Mouse (Mus musculus) hindbrain, embryonic 16.5 days (tissue): Measurements from ENCODE around the gene Mdm4. TPM values are rescaled to one million over a fixed set of nuclear protein-coding genes. Genes with fewer than 3 reads are reported as not detected.
"Not testable (repeated sequence)": the region's sequence is repeated elsewhere in the genome, so short reads cannot be mapped to it uniquely, and the experiment has no call there.

Source experiments
- ATAC-seq: fragments of 200-750 bp; cut with Nextera tagmentation; 2 replicates; pipeline ENCODE4 v1.8.0; 2017; ENCODE audit warnings: moderate TSS enrichment, moderate library complexity
- H3K27ac ChIP-seq: fragments of 300-500 bp; sonication (generic); 2 replicates; pipeline ENCODE4 v1.5.1; 2014; ENCODE audit warnings: low read depth, mild to moderate bottlenecking, control low read depth, low read length, moderate library complexity
- H3K27me3 ChIP-seq: fragments of 300-500 bp; sonication (generic); replicated peaks from 2 replicates; pipeline ENCODE4 v1.6.1; 2014; ENCODE audit warnings: low read length; ENCODE audit not compliant: control insufficient read depth, insufficient read depth
- H3K36me3 ChIP-seq: fragments of 300-500 bp; sonication (generic); 2 replicates; pipeline ENCODE4 v1.6.1; 2014; ENCODE audit warnings: mild to moderate bottlenecking, low read length, moderate library complexity, mixed read lengths; ENCODE audit not compliant: control insufficient read depth, insufficient read depth
- H3K4me1 ChIP-seq: fragments of 300-500 bp; sonication (generic); 2 replicates; pipeline ENCODE4 v1.6.1; 2014; ENCODE audit warnings: low read depth, low read length; ENCODE audit not compliant: control insufficient read depth, insufficient read depth
- H3K4me2 ChIP-seq: fragments of 300-500 bp; sonication (generic); 2 replicates; pipeline ENCODE4 v1.6.1; 2014; ENCODE audit warnings: mild to moderate bottlenecking, low read length, control low read depth, moderate library complexity
- H3K4me3 ChIP-seq: fragments of 300-500 bp; sonication (generic); 2 replicates; pipeline ENCODE4 v1.5.1; 2014; ENCODE audit warnings: mild to moderate bottlenecking, low read length, control low read depth, moderate library complexity
- H3K9ac ChIP-seq: fragments of 300-500 bp; sonication (generic); 2 replicates; pipeline ENCODE4 v1.6.1; 2014; ENCODE audit warnings: low read depth, mild to moderate bottlenecking, control low read depth, low read length, moderate library complexity
- H3K9me3 ChIP-seq: fragments of 300-500 bp; sonication (generic); 2 replicates; pipeline ENCODE4 v1.6.1; 2014; ENCODE audit warnings: mild to moderate bottlenecking, low read length, moderate library complexity; ENCODE audit not compliant: control insufficient read depth
- WGBS: fragments of 180-500 bp; shearing (Covaris S2); extraction: QIAGEN DNeasy Blood & Tissue Kit; methylation state at CpG from one replicate; pipeline ENCODE4 v1.1.7; 2014; 5-methylcytosine and 5-hydroxymethylcytosine counted together
- polyA plus RNA-seq: library from polyadenylated mRNA; unstranded; fragments of >200 nt; fragmentation: Nextera tagmentation; extraction: Ambion mirVana; gene quantifications from 2 replicates; pipeline ENCODE4 v1.2.1, GENCODE M21; 2015

The Mdm4 gene
- polyA plus RNA-seq, 1 experiment from 2014 or later = 30.3 TPM

DNA sequence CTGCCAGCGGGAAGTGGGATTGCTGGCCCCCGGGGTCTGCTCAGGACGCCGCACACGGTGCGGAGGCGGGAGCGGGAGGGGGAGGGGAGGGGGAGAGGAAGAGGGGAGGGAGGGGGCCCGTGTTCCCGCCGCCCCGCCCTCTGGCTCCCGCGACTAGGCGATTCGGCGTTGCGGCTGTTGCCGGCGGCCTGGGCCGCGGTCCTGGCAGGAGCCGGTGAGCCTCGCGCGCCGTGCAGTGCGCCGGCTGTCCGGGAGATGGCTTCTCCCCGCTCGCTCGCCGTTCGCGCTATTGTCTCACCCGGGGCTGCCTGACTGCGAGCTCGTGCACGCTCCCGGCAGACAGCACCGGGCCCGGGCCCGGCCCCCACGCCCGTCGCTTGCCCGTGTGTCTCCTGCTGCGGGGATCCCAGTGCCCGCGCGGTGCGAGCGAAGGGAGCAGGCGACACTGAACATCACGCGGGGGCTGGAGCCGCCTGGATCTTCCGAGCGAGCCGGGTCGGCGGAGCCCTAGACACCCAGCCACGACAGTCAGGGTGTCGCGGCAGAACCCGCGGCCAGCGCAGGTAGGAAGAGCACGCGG, 15.6 kb upstream of the Mdm4 start:
- H3K27me3 ChIP-seq = no peaks in the 10 kb centered on the region
- peak overlapping the region; percentile 75 for H3K4me2 ChIP-seq
- H3K4me1 ChIP-seq = peaks cover 29% of the 10 kb centered on the region
- no peaks in the 10 kb centered on the region for H3K9me3 ChIP-seq
- H3K36me3 ChIP-seq = no peaks in the 10 kb centered on the region
- peak overlapping the region; percentile 90 for H3K4me3 ChIP-seq
- peak overlapping the region; percentile 94 for H3K27ac ChIP-seq
- WGBS = under 1% methylated on average over 62 of the region's 71 CpGs
- peak overlapping the region; percentile 99 for H3K9ac ChIP-seq
- ATAC-seq = peak; percentile 92

DNA sequence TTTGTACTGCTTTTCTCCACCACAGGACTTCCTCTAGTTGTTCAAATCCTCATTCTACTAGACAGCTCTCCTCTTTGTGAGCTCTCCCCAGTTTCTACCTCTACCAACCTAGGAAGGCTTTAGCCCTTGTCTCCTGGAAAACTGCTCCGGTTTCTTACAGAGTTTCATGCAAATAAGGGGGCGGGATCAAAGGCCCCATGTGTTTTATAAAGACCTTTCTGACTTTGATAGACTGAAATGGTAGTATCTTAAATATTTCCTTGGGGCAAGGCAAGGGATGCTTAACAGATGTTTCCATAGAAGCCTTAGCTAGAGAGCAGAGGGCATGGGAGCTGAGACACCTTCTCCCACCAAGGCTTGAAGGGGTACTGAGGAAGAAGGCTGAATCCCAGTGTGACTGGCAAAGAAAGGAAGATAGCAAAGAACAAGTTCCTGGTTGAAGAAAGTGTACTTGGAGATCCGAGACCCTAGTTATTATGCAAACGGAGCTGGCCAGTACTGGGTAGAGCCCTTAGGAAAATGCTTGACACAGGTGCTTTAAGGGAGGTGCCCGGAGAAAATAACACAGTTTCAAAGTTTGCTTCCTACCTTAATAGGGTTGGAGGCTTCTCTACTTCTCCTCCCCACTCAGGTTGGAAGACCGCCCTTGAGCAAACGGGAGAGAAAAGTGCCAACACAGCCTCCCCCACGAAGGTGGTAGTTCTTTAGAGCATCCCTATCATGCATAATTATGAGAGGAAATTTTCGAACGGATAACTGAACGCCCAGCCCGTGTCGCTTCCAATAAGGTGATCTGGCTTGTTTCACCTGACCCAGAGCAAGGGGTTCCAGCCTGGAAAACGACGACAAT, 14.9 kb upstream of the Mdm4 start, which contains the start of gene Pik3c2b:
Pik3c2b (plus strand) TSS at position 657 of the 850 bp plus-strand sequence.
- Histone ChIP-seq H3K4me2 (peak within 1 kb of the TSS; percentile 75), H3K27ac (peak within 1 kb of the TSS; percentile 94), H3K4me3 (peak within 1 kb of the TSS; percentile 90), H3K4me1 (peaks cover 29% of the 10 kb centered on the region), H3K36me3 (no peaks in the 10 kb centered on the region), H3K27me3 (no peaks in the 10 kb centered on the region), H3K9ac (peak within 1 kb of the TSS; percentile 99), H3K9me3 (no peaks in the 10 kb centered on the region)
- 0 out of 2 replicates have a peak, but pooled peaks have one; percentile 5 for ATAC-seq
- WGBS = 3% methylated on average over 15 of the region's 15 CpGs

DNA sequence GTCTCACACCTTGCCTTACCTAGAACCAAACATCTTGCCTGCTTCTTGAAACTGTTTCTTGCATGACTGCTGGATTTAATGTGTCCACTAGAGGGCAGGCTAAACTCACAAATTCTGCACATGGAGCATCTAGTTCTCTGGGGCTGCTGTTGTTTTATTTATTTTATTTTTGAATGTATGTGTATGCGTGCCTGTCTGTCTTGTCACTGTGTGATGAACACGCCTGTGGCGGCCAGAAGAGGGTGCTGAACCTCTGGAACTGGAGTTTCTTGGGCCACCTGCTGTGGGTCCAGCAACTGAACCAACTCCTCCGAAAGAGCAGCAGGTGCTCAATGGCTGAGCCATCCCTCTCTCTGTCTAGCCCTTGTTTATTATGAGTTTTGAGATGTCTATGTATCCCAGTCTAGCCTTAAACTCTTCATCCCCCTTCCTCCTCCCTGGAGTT, 9.2 kb upstream of the Mdm4 start:
- H3K4me2 ChIP-seq = 0 out of 2 replicates have a peak overlapping the region, but pooled peaks have one; percentile 18
- WGBS = 4% methylated on average over 4 of the region's 4 CpGs

DNA sequence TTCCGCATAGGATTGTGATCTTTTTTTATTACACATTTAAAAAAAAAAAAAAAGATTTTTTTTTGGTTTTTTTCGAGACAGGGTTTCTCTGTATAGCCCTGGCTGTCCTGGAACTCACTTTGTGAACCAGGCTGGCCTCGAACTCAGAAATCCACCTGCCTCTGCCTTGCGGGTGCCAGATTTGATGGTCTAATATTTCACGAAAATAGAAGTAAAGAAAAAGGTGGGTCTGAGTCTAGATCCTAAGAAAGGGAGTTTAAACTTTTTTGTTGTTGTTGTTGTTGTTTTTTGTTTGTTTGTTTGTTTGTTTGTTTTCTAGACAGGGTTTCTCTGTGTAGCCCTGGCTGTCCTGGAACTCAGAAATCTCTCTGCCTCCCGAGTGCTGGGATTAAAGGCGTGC, 4.3 kb upstream of the Mdm4 start:
- not testable (repeated sequence) for H3K27ac ChIP-seq, H3K27me3 ChIP-seq, H3K4me3 ChIP-seq, H3K9ac ChIP-seq, ATAC-seq, H3K4me2 ChIP-seq, H3K4me1 ChIP-seq, H3K36me3 ChIP-seq, H3K9me3 ChIP-seq
- 74% methylated on average over 7 of the region's 7 CpGs for WGBS

More for the DNA sequence above, 9.2 kb upstream of the Mdm4 start:
- Histone ChIP-seq H3K4me3 (no peak overlapping the region), H3K27me3 (no peaks in the 10 kb centered on the region), H3K4me1 (no peaks in the 10 kb centered on the region; the same call in 1 of the 2 replicates), H3K9ac (no peak overlapping the region), H3K27ac (no peak overlapping the region), H3K9me3 (no peaks in the 10 kb centered on the region), H3K36me3 (no peaks in the 10 kb centered on the region)
- ATAC-seq = peak; percentile 80

DNA sequence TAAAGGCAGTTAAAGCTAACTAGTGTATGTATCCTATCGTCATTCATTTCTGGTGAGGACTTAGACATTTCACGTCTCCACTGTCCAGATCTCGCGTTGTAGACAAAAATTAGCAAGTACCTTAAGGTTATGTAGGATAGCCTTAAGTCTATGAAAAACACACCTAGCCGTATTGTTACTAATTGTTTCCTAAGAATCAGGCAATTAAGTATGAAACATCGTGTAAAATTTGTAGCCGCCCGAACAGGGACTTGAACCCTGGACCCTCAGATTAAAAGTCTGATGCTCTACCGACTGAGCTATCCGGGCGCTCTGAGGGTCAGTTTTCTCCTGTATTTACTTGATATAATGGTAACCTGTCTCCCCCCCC, 3.7 kb upstream of the Mdm4 start:
- Histone ChIP-seq H3K4me1 (peaks cover 9% of the 10 kb centered on the region), H3K4me3 (peak overlapping the region; percentile 57), H3K27me3 (no peaks in the 10 kb centered on the region), H3K9me3 (no peaks in the 10 kb centered on the region), H3K4me2 (peak overlapping the region; percentile 70), H3K27ac (peak overlapping the region; percentile 57; the same call in 1 of the 2 replicates), H3K36me3 (no peaks in the 10 kb centered on the region), H3K9ac (no peak overlapping the region)
- peak; percentile 88 for ATAC-seq
- 3% methylated on average over 11 of the region's 11 CpGs for WGBS

DNA sequence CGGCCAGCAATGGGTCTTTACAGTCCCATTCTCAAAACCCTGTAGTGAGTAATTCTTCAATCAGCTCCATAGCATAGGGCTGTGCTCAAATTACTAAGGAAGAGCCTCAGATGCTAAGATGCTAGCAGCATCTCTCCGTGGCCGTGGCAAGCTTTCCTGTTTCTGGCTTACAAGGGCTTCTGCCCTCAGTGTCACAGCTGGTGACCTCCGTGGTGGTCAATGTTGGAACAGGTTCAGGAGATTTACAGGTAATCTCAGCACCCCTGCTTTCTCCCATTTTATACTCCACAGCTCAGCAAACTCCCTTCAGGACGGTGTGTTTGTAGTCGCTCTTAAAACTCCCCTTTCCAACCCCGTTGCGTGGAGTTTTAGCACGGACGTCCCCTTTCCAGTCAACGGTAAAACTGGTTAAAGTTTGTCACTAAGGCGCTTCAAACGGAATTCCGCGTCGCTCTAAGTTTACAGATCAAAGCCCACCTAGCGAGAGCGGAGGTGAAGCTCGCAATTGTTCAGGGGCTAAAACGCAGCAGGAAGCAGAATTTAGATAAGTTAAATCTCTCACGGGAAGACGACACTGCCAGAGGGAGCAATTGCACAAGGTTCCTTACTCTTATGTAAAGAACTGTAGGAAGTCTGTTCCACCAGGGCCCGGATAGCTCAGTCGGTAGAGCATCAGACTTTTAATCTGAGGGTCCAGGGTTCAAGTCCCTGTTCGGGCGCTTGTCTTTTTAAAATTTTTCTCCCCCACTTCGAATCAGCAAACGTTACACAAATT, 3.1 kb upstream of the Mdm4 start:
- Histone ChIP-seq H3K9ac (peak overlapping the region; percentile 60), H3K27ac (peak overlapping the region; percentile 57), H3K4me2 (peak overlapping the region; percentile 70), H3K9me3 (no peaks in the 10 kb centered on the region), H3K4me3 (peak overlapping the region; percentile 57), H3K36me3 (no peaks in the 10 kb centered on the region), H3K4me1 (peaks cover 9% of the 10 kb centered on the region), H3K27me3 (no peaks in the 10 kb centered on the region)
- ATAC-seq = peak; percentile 87
- under 1% methylated on average over 28 of the region's 28 CpGs for WGBS

DNA sequence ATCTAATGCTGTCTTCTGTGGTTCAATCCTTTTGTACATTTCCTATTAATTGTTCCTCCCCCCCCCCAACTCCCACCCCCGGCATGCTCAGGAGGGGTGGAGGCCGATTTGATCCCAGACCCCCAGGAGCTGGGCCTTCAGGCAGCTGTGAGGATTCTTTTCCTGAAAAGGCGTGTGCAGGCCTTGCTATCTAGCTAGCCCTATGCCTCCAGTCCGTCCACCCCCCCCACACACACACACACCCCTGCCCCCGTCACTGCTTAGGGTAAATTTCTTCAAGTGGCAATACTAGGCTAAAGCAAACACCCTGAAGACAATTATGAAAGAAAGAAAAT, 2.6 kb upstream of the Mdm4 start:
- Histone ChIP-seq H3K4me3 (peak overlapping the region; percentile 57), H3K27me3 (no peaks in the 10 kb centered on the region), H3K9ac (peak overlapping the region; percentile 60), H3K27ac (peak overlapping the region; percentile 68; the same call in 1 of the 2 replicates), H3K36me3 (no peaks in the 10 kb centered on the region), H3K4me1 (peaks cover 9% of the 10 kb centered on the region), H3K9me3 (no peaks in the 10 kb centered on the region), H3K4me2 (peak overlapping the region; percentile 70)
- WGBS = 23% methylated on average over 5 of the region's 5 CpGs
- no peak for ATAC-seq

DNA sequence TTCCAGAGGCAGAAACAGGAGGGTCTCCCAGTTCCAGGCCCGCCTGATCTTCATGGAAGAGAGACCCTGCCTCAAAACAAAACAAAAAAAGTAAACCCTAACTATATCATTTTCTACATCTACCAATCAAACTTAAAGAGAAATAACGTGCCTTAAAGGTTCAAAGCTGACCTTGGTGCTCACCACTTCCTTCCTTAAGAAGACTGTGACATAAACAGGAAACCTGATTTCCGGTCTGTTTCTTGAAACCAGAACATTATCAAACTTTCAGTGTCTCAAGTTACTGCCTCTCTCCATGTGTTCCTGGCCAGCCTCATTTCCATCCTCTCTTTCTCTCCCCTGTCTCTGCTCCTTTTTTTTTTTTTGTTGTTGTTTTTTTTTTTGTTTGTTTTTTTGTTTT, 617 bp downstream of the Mdm4 start:
- no peak for ATAC-seq
- peaks cover 9% of the 10 kb centered on the region for H3K4me1 ChIP-seq
- no peak overlapping the region for H3K4me2 ChIP-seq
- no peaks in the 10 kb centered on the region for H3K27me3 ChIP-seq
- no peak overlapping the region for H3K4me3 ChIP-seq
- 88% methylated on average over 3 of the region's 3 CpGs for WGBS
- H3K36me3 ChIP-seq = no peaks in the 10 kb centered on the region
- no peak overlapping the region for H3K9ac ChIP-seq
- no peaks in the 10 kb centered on the region for H3K9me3 ChIP-seq
- no peak overlapping the region for H3K27ac ChIP-seq

DNA sequence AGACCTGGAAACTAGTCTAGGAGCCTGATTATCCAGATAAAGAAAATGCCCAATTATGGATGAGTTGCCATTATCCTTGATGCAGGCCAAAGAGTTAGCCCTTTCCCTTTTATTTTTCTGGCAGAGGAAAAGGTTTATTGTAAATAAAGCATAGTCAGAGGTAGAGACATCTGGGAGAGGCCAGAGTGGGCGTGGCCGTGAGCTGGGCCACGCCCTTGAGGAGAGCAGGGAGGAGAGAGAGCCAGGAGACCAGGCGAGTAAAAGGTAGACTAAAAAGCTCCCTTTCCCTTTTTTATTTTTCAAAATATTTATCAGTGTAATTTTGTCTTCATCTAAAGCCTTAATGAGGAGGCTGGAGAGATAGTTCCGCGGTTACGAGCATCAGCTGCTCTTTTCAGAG, 2.4 kb downstream of the Mdm4 start:
- no peak overlapping the region for H3K4me2 ChIP-seq
- H3K4me1 ChIP-seq = peaks cover 11% of the 10 kb centered on the region
- H3K27ac ChIP-seq = no peak overlapping the region
- no peak overlapping the region for H3K4me3 ChIP-seq
- WGBS = 39% methylated on average over 7 of the region's 7 CpGs
- no peaks in the 10 kb centered on the region for H3K9me3 ChIP-seq
- H3K27me3 ChIP-seq = no peaks in the 10 kb centered on the region
- ATAC-seq = no peak
- H3K36me3 ChIP-seq = no peaks in the 10 kb centered on the region
- no peak overlapping the region for H3K9ac ChIP-seq
